Mouse (Mus musculus) stomach, postnatal 0 days (tissue): ENCODE data around the gene Txlnb.
"Not testable (repeated sequence)": the region's sequence is repeated elsewhere in the genome, so short reads cannot be mapped to it uniquely, and the experiment has no call there.

Experiments used
- CTCF ChIP-seq: IDR thresholded peaks from 2 replicates; pipeline ENCODE4 v1.5.1; 2016; ENCODE audit warnings: antibody characterized with exemption, low read depth, mild to moderate bottlenecking, moderate library complexity
- EP300 ChIP-seq: optimal IDR thresholded peaks from 2 replicates; pipeline ENCODE3; 2016; ENCODE audit warnings: antibody characterized with exemption

DNA sequence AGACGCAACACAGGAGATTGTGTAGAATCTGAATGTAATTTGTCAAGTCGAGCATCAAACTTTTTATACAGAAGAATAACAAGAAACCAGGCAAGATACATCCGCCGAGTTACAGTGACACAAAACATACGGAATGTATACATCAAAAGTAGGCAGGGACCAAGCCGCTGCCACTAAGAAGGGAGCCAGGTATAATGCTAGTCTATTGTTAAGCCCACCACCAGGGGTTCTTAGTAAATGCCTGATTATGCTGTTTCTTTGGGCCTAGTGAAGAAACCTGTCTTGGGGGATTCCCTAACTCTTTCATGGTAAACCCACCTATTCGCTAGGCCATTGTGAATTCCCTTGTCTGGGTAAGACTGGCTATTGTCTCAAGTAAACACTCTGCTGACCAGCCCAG is 24.4 kb downstream of the Txlnb start:
- TF ChIP-seq CTCF, EP300: not testable (repeated sequence)
